In the genomic region with DNA sequence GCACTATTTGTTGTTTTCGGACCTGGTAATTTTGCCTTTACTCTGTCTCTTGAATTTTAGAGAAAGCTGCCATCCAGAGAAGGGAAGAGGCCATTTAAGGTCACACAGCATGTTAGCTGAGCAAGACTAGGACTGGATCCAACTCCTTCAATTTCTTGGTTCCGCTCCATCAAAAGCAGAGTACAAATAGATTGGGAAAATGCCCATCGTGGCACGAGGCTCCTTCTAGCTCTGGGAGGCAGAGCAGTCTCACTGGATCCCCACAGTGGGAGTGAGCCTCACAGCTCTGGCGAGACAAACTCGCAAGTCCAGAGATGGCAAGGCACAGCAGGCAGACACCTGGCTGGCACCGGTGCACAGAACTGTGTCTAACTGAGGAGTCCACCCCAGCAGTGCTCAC, we compare ENCODE assay signal across 10 mouse cellular contexts.
A peak's percentile ranks its signal among the peaks of the same experiment; 100 is the strongest.
DNase-seq lines count a peak whose midpoint lies in the region; ATAC-seq and TF ChIP-seq lines count a peak whose summit lies in the region.
"Had no signal": no experiment of that assay in that cellular context is flagged by ENCODE, and none has a peak within 500 bp of the region (broad histone marks: within the 10 kb centered on the region; RNA-seq: fewer than 3 reads in every experiment).

No protein-coding gene starts in this region.

- peak; percentile 66 for DNase-seq in forebrain, postnatal 0 days
- DNase-seq in adrenal gland, postnatal 10 days, result peak; percentile 51
- peak; percentile 47 for DNase-seq in gastrocnemius, adult 18-20 months (ENCODE audit: low spot score)
- peak; percentile 43 to 52 for DNase-seq in layer of hippocampus, postnatal 10 days (ENCODE audit: low spot score in 2 of 2)
- no peak for DNase-seq in embryo, embryonic 11 days
- no peak for DNase-seq in thymus, adult 2 months

- no peak for TF ChIP-seq CTCF in forebrain, postnatal 0 days (IDR thresholded peaks at IDR 0.05; ENCODE audit: low read depth)
- no peak for TF ChIP-seq CTCF in thymus, adult 2 months (IDR thresholded peaks at IDR 0.05; ENCODE audit: borderline replicate concordance, control insufficient read depth, extremely low read depth, insufficient read depth, low read length, poor library complexity)

- H3K9me3 ChIP-seq in forebrain, postnatal 0 days (ENCODE audit: low read length), result no peaks in the 10 kb centered on the region
- no peaks in the 10 kb centered on the region for H3K9me3 ChIP-seq in forebrain, embryonic 16.5 days (ENCODE audit: control insufficient read depth, low read length)
- H3K9me3 ChIP-seq: heart, embryonic 13.5 days; liver, embryonic 15.5 days had no signal

- H3K4me2 ChIP-seq in forebrain, postnatal 0 days (ENCODE audit: low read depth), result no peak overlapping the region
- no peak overlapping the region for H3K4me2 ChIP-seq in forebrain, embryonic 16.5 days (ENCODE audit: low read length)
- H3K4me2 ChIP-seq: heart, embryonic 13.5 days; liver, embryonic 15.5 days had no signal

- no peaks in the 10 kb centered on the region for H3K27me3 ChIP-seq in forebrain, postnatal 0 days (ENCODE audit: insufficient read depth, low read length)
- no peaks in the 10 kb centered on the region for H3K27me3 ChIP-seq in forebrain, embryonic 16.5 days (replicated peaks; ENCODE audit: control insufficient read depth, insufficient read depth, low read length)
- H3K27me3 ChIP-seq in thymus, adult 2 months (ENCODE audit: control insufficient read depth, insufficient read depth, low read length), result no peaks in the 10 kb centered on the region
- H3K27me3 ChIP-seq: liver, embryonic 15.5 days had no signal

- no peaks in the 10 kb centered on the region for H3K36me3 ChIP-seq in forebrain, postnatal 0 days (ENCODE audit: insufficient read depth)
- H3K36me3 ChIP-seq in forebrain, embryonic 16.5 days (ENCODE audit: control insufficient read depth, insufficient read depth), result no peaks in the 10 kb centered on the region
- no peaks in the 10 kb centered on the region for H3K36me3 ChIP-seq in thymus, adult 2 months (ENCODE audit: control insufficient read depth, insufficient read depth, low read length)
- H3K36me3 ChIP-seq: heart, embryonic 13.5 days; liver, embryonic 15.5 days had no signal

- no peaks in the 10 kb centered on the region for H3K4me1 ChIP-seq in forebrain, postnatal 0 days (ENCODE audit: insufficient read depth)
- H3K4me1 ChIP-seq in forebrain, embryonic 16.5 days (replicated peaks; ENCODE audit: control insufficient read depth, insufficient read depth, low read length), result 0 out of 2 replicates have a peak, but pooled peaks cover 3% of the 10 kb centered on the region
- H3K4me1 ChIP-seq in thymus, adult 2 months (replicated peaks; ENCODE audit: control insufficient read depth, insufficient read depth, low read length), result no peaks in the 10 kb centered on the region
- H3K4me1 ChIP-seq: heart, embryonic 13.5 days; liver, embryonic 15.5 days had no signal

- no peak for TF ChIP-seq POLR2A in thymus, adult 2 months (IDR thresholded peaks at IDR 0.05; ENCODE audit: control insufficient read depth, extremely low read depth, insufficient read depth, low read length, poor library complexity)

- no peak overlapping the region for H3K27ac ChIP-seq in forebrain, postnatal 0 days (ENCODE audit: low read depth, low read length)
- H3K27ac ChIP-seq in forebrain, embryonic 16.5 days (ENCODE audit: low read length), result no peak overlapping the region
- H3K27ac ChIP-seq in thymus, adult 2 months (ENCODE audit: control insufficient read depth, insufficient read depth, low read length), result no peak overlapping the region
- H3K27ac ChIP-seq: heart, embryonic 13.5 days; liver, embryonic 15.5 days had no signal

- no peak for ATAC-seq in forebrain, postnatal 0 days
- no peak for ATAC-seq in forebrain, embryonic 16.5 days
- no peak for ATAC-seq in granulocyte monocyte progenitor cell, adult 5-6 weeks (replicated peaks; ENCODE audit: poor library complexity, severe bottlenecking)

- H3K4me3 ChIP-seq in forebrain, postnatal 0 days (ENCODE audit: low read depth, low read length), result no peak overlapping the region
- no peak overlapping the region for H3K4me3 ChIP-seq in forebrain, embryonic 16.5 days (replicated peaks; ENCODE audit: low read length)
- H3K4me3 ChIP-seq in thymus, adult 2 months (ENCODE audit: control insufficient read depth, insufficient read depth, low read length), result no peak overlapping the region
- H3K4me3 ChIP-seq: heart, embryonic 13.5 days; liver, embryonic 15.5 days had no signal

- WGBS in forebrain, postnatal 0 days, result 56% methylated on average over 7 of the region's 7 CpGs
- 67% methylated on average over 7 of the region's 7 CpGs for WGBS in forebrain, embryonic 16.5 days
- WGBS in thymus, adult 2 months, result 88% methylated on average over 7 of the region's 7 CpGs

- no peak overlapping the region for H3K9ac ChIP-seq in forebrain, postnatal 0 days
- H3K9ac ChIP-seq in forebrain, embryonic 16.5 days (replicated peaks; ENCODE audit: low read depth, low read length), result no peak overlapping the region
- H3K9ac ChIP-seq: heart, embryonic 13.5 days; liver, embryonic 15.5 days had no signal

Comparison
In these comparisons a context has a peak if more than half of its experiments do, and no peak if none do; other contexts are left out.
1. DNase-seq: peak in forebrain, postnatal 0 days (single experiment), adrenal gland, postnatal 10 days (single experiment), gastrocnemius, adult 18-20 months (single experiment) and layer of hippocampus, postnatal 10 days (2 of 2); none in embryo, embryonic 11 days (single experiment) and thymus, adult 2 months (single experiment).